Mouse (Mus musculus): Measurements from ENCODE around the gene Scin.

DNA sequence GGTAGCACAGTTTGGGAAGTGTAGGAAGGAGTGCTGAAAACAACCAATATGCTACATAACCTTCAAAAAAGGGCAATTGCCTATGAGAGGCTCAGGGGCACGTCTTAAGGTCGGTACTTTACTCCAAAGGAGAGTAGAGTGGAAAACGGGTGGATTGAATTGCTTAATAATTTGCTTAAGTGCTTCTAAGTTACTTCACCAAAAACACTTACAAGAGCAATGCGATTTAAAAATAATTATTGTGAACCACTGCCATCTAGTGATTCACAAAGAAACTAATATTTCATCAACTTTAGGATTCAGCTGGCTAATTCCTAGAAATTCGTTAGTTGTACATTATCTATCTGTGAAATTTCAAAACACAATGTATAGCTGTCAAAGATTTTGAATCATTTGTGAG lies 60.4 kb downstream of the Scin start:
- TF ChIP-seq CTCF (IDR thresholded peaks at IDR 0.05; ENCODE audit: control insufficient read depth, insufficient read depth, insufficient read length) (no peak), MAX (IDR thresholded peaks at IDR 0.05) (no peak), MYOG (IDR thresholded peaks at IDR 0.05; ENCODE audit: control insufficient read depth, extremely low read depth, insufficient read length) (no peak)

Measured in C2C12 (cell line).